Mouse (Mus musculus): ENCODE results near the gene Kcnh3. TPM values are rescaled to one million over a fixed set of nuclear protein-coding genes. Genes with fewer than 3 reads are reported as not detected.
"Not testable (repeated sequence)": the region's sequence is repeated elsewhere in the genome, so short reads cannot be mapped to it uniquely, and the experiment has no call there.

Kcnh3 gene
- polyA plus RNA-seq, 1 experiment from 2014 or later, result 0.72 TPM

- not testable (repeated sequence) for H3K4me1 ChIP-seq (ENCODE audit: control insufficient read depth, insufficient read depth, low read length); ATAC-seq (ENCODE audit: low FRiP score, low TSS enrichment); H3K9me3 ChIP-seq (ENCODE audit: control insufficient read depth, low read length); H3K27me3 ChIP-seq (ENCODE audit: control insufficient read depth, insufficient read depth, low read length); H3K27ac ChIP-seq (replicated peaks; ENCODE audit: low read depth, low read length)
- WGBS, result under 1% methylated on average over 14 of the region's 15 CpGs
- Histone ChIP-seq H3K4me2 (ENCODE audit: low read length) (peak overlapping the region; percentile 75), H3K4me3 (replicated peaks; ENCODE audit: low read depth, low read length) (peak overlapping the region; percentile 56), H3K9ac (replicated peaks; ENCODE audit: low read length) (peak overlapping the region; percentile 54), H3K36me3 (ENCODE audit: control insufficient read depth, insufficient read depth, low read length) (peaks cover 34% of the 10 kb centered on the region)
- peak; percentile 17 for DNase-seq
These were observed 26.4 kb downstream of the Kcnh3 start for GRCm38 (mm10) chr15:99251111-99251510.

GRCm38 (mm10) chr15:99251626-99252380 is 27.1 kb downstream of the Kcnh3 start, which contains the start of gene Mcrs1:
Gene Mcrs1 (minus strand): TSS chr15:99251961.
- WGBS, result under 1% methylated on average over 52 of the region's 52 CpGs
- DNase-seq, result peak; percentile 100
- peaks cover 7% of the 10 kb centered on the region for H3K4me1 ChIP-seq (ENCODE audit: control insufficient read depth, insufficient read depth, low read length)

GRCm38 (mm10) chr15:99252381-99253174 is 27.9 kb downstream of the Kcnh3 start:
- Histone ChIP-seq H3K4me1 (ENCODE audit: control insufficient read depth, insufficient read depth, low read length) (peaks cover 7% of the 10 kb centered on the region), H3K36me3 (ENCODE audit: control insufficient read depth, insufficient read depth, low read length) (peaks cover 20% of the 10 kb centered on the region), H3K9me3 (ENCODE audit: control insufficient read depth, low read length) (no peaks in the 10 kb centered on the region), H3K9ac (replicated peaks; ENCODE audit: low read length) (peak overlapping the region; percentile 61), H3K27ac (replicated peaks; ENCODE audit: low read depth, low read length) (peak overlapping the region; percentile 94), H3K4me2 (ENCODE audit: low read length) (peak overlapping the region; percentile 75), H3K27me3 (ENCODE audit: control insufficient read depth, insufficient read depth, low read length) (no peaks in the 10 kb centered on the region), H3K4me3 (replicated peaks; ENCODE audit: low read depth, low read length) (peak overlapping the region; percentile 56)
- peak; percentile 18; the same call in 1 of the 2 replicates for ATAC-seq (ENCODE audit: low FRiP score, low TSS enrichment)
- 5% methylated on average over 22 of the region's 22 CpGs for WGBS
- DNase-seq, result no peak

More at GRCm38 (mm10) chr15:99251626-99252380, 27.1 kb downstream of the Kcnh3 start, which contains the start of gene Mcrs1:
- Histone ChIP-seq H3K36me3 (ENCODE audit: control insufficient read depth, insufficient read depth, low read length) (peaks cover 27% of the 10 kb centered on the region), H3K4me2 (ENCODE audit: low read length) (peak within 1 kb of the TSS; percentile 75), H3K27ac (replicated peaks; ENCODE audit: low read depth, low read length) (peak within 1 kb of the TSS; percentile 94), H3K27me3 (ENCODE audit: control insufficient read depth, insufficient read depth, low read length) (no peaks in the 10 kb centered on the region), H3K9me3 (ENCODE audit: control insufficient read depth, low read length) (no peaks in the 10 kb centered on the region), H3K9ac (replicated peaks; ENCODE audit: low read length) (peak within 1 kb of the TSS; percentile 61), H3K4me3 (replicated peaks; ENCODE audit: low read depth, low read length) (peak within 1 kb of the TSS; percentile 56)
- ATAC-seq (ENCODE audit: low FRiP score, low TSS enrichment), result peak; percentile 93

GRCm38 (mm10) chr15:99253175-99253479 is 28.5 kb downstream of the Kcnh3 start:
- H3K27ac ChIP-seq (replicated peaks; ENCODE audit: low read depth, low read length); H3K27me3 ChIP-seq (ENCODE audit: control insufficient read depth, insufficient read depth, low read length); H3K9ac ChIP-seq (replicated peaks; ENCODE audit: low read length); H3K4me1 ChIP-seq (ENCODE audit: control insufficient read depth, insufficient read depth, low read length); H3K9me3 ChIP-seq (ENCODE audit: control insufficient read depth, low read length); H3K4me3 ChIP-seq (replicated peaks; ENCODE audit: low read depth, low read length); DNase-seq; ATAC-seq (ENCODE audit: low FRiP score, low TSS enrichment): not testable (repeated sequence)
- H3K4me2 ChIP-seq (ENCODE audit: low read length), result peak overlapping the region; percentile 75
- WGBS, result 52% methylated on average over 2 of the region's 2 CpGs
- H3K36me3 ChIP-seq (ENCODE audit: control insufficient read depth, insufficient read depth, low read length), result peaks cover 15% of the 10 kb centered on the region

- Histone ChIP-seq H3K9me3 (ENCODE audit: control insufficient read depth, low read length) (no peaks in the 10 kb centered on the region), H3K27me3 (ENCODE audit: control insufficient read depth, insufficient read depth, low read length) (no peaks in the 10 kb centered on the region), H3K27ac (replicated peaks; ENCODE audit: low read depth, low read length) (no peak overlapping the region), H3K36me3 (ENCODE audit: control insufficient read depth, insufficient read depth, low read length) (0 out of 2 replicates have a peak, but pooled peaks cover 9% of the 10 kb centered on the region), H3K4me2 (ENCODE audit: low read length) (no peak overlapping the region), H3K4me1 (ENCODE audit: control insufficient read depth, insufficient read depth, low read length) (peaks cover 7% of the 10 kb centered on the region), H3K4me3 (replicated peaks; ENCODE audit: low read depth, low read length) (no peak overlapping the region), H3K9ac (replicated peaks; ENCODE audit: low read length) (no peak overlapping the region)
- 95% methylated on average over 6 of the region's 6 CpGs for WGBS
- DNase-seq (no peak), ATAC-seq (ENCODE audit: low FRiP score, low TSS enrichment) (no peak)
These were observed 29.1 kb downstream of the Kcnh3 start for GRCm38 (mm10) chr15:99253772-99254171.

GRCm38 (mm10) chr15:99254477-99255005 is 29.9 kb downstream of the Kcnh3 start:
- DNase-seq (no peak), ATAC-seq (ENCODE audit: low FRiP score, low TSS enrichment) (no peak)
- H3K4me2 ChIP-seq (ENCODE audit: low read length), result no peak overlapping the region
- H3K36me3 ChIP-seq (ENCODE audit: control insufficient read depth, insufficient read depth, low read length), result 0 out of 2 replicates have a peak, but pooled peaks cover 2% of the 10 kb centered on the region
- H3K9ac ChIP-seq (replicated peaks; ENCODE audit: low read length), result no peak overlapping the region
- no peaks in the 10 kb centered on the region for H3K27me3 ChIP-seq (ENCODE audit: control insufficient read depth, insufficient read depth, low read length)
- no peak overlapping the region for H3K4me3 ChIP-seq (replicated peaks; ENCODE audit: low read depth, low read length)
- no peak overlapping the region for H3K27ac ChIP-seq (replicated peaks; ENCODE audit: low read depth, low read length)
- no peaks in the 10 kb centered on the region for H3K9me3 ChIP-seq (ENCODE audit: control insufficient read depth, low read length)
- H3K4me1 ChIP-seq (ENCODE audit: control insufficient read depth, insufficient read depth, low read length), result peaks cover 10% of the 10 kb centered on the region
- WGBS, result 91% methylated on average over 2 of the region's 2 CpGs

- no peak for DNase-seq
- Histone ChIP-seq H3K4me2 (ENCODE audit: low read length) (no peak overlapping the region), H3K27me3 (ENCODE audit: control insufficient read depth, insufficient read depth, low read length) (no peaks in the 10 kb centered on the region), H3K27ac (replicated peaks; ENCODE audit: low read depth, low read length) (no peak overlapping the region), H3K4me3 (replicated peaks; ENCODE audit: low read depth, low read length) (no peak overlapping the region), H3K4me1 (ENCODE audit: control insufficient read depth, insufficient read depth, low read length) (peaks cover 10% of the 10 kb centered on the region), H3K9me3 (ENCODE audit: control insufficient read depth, low read length) (no peaks in the 10 kb centered on the region), H3K9ac (replicated peaks; ENCODE audit: low read length) (no peak overlapping the region), H3K36me3 (ENCODE audit: control insufficient read depth, insufficient read depth, low read length) (no peaks in the 10 kb centered on the region)
- ATAC-seq (ENCODE audit: low FRiP score, low TSS enrichment), result no peak
- 86% methylated on average over 6 of the region's 6 CpGs for WGBS
These were observed 30.6 kb downstream of the Kcnh3 start for GRCm38 (mm10) chr15:99255241-99255749.

GRCm38 (mm10) chr15:99259167-99259729 is 34.6 kb downstream of the Kcnh3 start:
- H3K4me1 ChIP-seq (ENCODE audit: control insufficient read depth, insufficient read depth, low read length), result 0 out of 2 replicates have a peak, but pooled peaks cover 3% of the 10 kb centered on the region
- no peak overlapping the region for H3K4me3 ChIP-seq (replicated peaks; ENCODE audit: low read depth, low read length)
- no peak overlapping the region for H3K27ac ChIP-seq (replicated peaks; ENCODE audit: low read depth, low read length)
- H3K4me2 ChIP-seq (ENCODE audit: low read length), result peak overlapping the region; percentile 37
- H3K36me3 ChIP-seq (ENCODE audit: control insufficient read depth, insufficient read depth, low read length), result no peaks in the 10 kb centered on the region
- H3K9ac ChIP-seq (replicated peaks; ENCODE audit: low read length), result no peak overlapping the region
- ATAC-seq (ENCODE audit: low FRiP score, low TSS enrichment), result no peak
- no peaks in the 10 kb centered on the region for H3K9me3 ChIP-seq (ENCODE audit: control insufficient read depth, low read length)
- no peak for DNase-seq
- 63% methylated on average over 8 of the region's 8 CpGs for WGBS
- H3K27me3 ChIP-seq (ENCODE audit: control insufficient read depth, insufficient read depth, low read length), result no peaks in the 10 kb centered on the region
